Mouse (Mus musculus): Measurements from ENCODE around the gene Gfer.
A peak's percentile ranks its signal among the peaks of the same experiment; 100 is the strongest.
"Not testable (repeated sequence)": the region's sequence is repeated elsewhere in the genome, so short reads cannot be mapped to it uniquely, and the experiment has no call there.

Gene Gfer

DNA sequence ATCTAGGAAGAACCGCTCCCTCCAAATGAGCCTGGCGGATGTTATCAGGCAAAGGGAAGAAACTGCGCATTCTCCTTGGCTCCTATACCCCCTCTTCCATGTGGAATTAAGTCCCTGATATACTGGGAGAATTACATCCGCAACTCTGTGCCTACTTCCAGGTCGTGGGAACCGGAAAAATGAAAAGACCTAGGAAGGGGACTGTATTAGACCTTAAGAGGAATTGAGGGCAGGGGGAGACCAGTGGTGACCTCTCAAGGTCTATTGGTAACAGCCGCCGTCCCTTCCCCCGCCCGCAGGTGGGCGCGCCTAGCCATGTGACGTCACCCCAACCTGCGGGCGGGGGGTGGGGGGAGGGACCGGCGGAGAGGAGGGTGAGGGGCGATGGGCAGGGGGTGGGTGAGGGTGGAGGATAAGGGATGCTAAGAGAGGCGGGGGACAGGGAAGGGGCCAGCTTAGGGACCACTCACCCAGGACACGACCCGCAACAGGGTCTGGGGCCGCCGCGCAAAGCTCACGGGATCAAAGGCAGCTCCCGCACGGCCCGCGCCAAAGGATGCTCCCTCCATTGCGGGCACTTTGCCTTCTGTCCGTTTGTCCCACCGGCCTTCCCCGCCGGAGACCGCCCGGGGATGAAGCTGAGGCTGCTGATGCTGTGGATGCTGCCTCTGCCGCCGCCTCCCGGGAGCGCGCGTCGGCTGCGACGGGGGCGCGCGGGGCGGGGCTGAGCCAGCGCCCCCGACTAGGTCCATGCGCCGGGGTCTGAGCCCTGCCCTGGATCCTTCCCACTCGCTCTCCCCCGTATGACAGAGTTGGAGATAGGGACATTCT lies 6.5 kb downstream of the Gfer start, which contains the start of gene Syngr3:
Gene Syngr3, minus strand, starts transcription at position 705 of the 831 bp plus-strand sequence.
- no peak for DNase-seq (ENCODE audit: inconsistent age in 2 of 2, low spot score in 1 of 2)

GRCm38 (mm10) chr17:24687599-24687998 lies 8.4 kb downstream of the Gfer start:
- DNase-seq (ENCODE audit: inconsistent age in 2 of 2, low spot score in 1 of 2), result no peak

GRCm38 (mm10) chr17:24687146-24687595 lies 8.8 kb downstream of the Gfer start:
- DNase-seq (ENCODE audit: inconsistent age in 2 of 2, low spot score in 1 of 2), result peak; percentile 70 to 84

GRCm38 (mm10) chr17:24686514-24686913 lies 9.4 kb downstream of the Gfer start:
- DNase-seq (ENCODE audit: inconsistent age in 2 of 2, low spot score in 1 of 2), result peak in 1 of 2 experiments; percentile 33

DNA sequence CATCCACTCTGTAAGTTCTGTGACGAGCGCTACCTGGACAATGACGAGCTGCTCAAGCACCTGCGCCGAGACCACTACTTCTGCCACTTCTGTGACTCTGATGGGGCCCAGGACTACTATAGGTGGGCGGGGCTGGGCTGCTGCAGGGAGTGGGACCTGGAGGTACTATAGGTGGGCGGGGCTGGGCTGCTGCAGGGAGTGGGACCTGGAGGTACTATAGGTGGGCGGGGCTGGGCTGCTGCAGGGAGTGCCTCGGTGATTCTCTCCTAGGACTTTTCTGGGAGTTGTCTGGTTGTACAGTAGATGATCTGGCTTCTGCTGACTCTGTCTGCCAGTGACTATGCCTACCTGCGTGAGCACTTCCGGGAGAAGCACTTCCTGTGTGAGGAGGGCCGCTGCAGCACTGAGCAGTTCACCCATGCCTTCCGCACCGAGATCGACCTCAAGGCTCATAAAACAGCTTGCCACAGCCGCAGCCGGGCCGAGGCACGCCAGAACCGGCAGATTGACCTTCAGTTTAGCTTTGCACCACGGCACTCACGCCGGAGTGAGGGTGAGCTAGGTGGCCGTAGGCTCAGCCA lies 18.4 kb downstream of the Gfer start:
- DNase-seq (ENCODE audit: inconsistent age in 2 of 2, low spot score in 1 of 2), result no peak

GRCm38 (mm10) chr17:24676877-24677276 lies 19.1 kb downstream of the Gfer start:
- no peak for DNase-seq (ENCODE audit: inconsistent age in 2 of 2, low spot score in 1 of 2)

DNA sequence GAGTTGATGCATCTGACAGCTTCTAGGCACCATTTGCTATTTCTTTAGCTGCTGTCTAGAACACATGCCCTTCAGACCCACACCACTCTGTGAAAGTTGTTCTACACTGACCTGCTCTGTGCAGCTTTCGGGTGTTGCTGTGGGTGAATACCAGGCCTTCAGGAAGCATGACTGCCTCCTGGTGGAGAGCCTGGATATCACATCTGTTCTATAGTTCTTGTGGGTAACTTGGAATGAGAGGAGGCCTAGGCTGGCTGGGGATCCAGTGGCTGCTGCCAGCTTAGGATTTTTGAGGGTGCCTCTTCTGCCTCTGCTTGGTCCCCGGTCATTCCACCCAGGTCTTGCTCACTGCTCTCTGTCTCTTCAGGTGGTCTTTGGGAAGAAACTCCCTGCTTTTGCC lies 19.8 kb downstream of the Gfer start:
- peak in 1 of 2 experiments; percentile 79 for DNase-seq (ENCODE audit: inconsistent age in 2 of 2, low spot score in 1 of 2)

DNA sequence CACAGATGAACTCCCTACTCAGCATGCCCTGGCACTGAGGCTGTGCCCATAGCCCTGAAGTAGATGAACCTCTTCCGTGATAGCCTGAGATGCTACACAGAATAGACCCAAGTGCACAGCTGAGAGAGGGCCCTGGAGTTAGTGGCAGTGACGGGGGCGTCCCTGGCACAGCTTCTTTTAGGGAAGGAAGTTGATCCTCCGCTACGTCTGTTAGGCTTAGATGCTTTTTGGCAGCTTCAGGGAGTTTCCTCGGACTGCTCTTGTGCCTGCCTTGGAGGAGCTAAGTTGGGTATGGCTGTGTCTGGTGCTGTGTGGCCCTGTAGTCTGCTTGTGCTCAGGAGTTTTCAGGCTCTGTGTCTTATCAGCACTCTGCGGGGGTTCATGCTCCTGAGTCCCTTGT lies 21.7 kb downstream of the Gfer start:
- DNase-seq (ENCODE audit: inconsistent age in 2 of 2, low spot score in 1 of 2), result no peak

DNA sequence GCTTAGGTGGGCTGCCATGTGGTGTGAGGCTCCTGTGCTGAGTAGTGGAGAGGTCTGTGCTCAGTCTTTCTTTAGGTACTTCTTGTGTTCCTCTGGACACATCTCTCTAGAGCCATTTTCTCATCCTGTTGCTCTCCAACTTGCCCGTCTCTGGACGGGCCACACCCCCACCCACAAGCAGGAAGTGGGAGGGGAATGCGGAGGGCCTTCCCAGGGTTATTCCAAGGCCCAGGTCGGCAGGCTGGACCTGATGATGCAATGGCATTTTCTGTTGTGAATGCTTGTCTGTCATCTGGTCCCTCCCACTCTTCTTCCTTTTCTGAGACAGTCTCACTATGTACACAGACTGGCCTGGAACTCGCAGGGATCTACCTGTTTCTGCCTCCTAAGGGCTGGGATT lies 23.8 kb downstream of the Gfer start:
- DNase-seq (ENCODE audit: inconsistent age in 2 of 2, low spot score in 1 of 2), result peak; percentile 76 to 90

DNA sequence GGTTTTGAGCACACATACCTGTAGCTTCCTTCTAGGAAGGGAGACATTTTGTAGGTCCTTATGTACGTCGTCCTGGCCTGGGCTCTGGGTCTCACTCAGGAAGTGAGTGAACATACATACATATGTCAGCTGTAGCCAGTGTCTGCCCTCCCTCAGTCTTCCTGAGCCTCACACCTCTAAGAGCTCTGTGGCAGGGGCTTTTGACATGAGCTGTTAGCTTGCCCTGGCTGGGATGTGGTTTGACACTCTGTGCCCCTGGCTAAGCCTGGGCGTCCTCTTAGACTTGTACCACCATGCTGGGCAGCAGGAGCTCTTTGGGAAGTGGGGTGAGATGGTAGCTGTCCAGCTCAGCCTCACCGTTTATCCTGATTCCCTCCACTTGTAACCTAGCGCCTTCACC lies 24.6 kb downstream of the Gfer start:
- DNase-seq (ENCODE audit: inconsistent age in 2 of 2, low spot score in 1 of 2), result no peak

- peak in 1 of 2 experiments; percentile 63 for DNase-seq (ENCODE audit: inconsistent age in 2 of 2, low spot score in 1 of 2)
Measured at GRCm38 (mm10) chr17:24670246-24670844, 25.6 kb downstream of the Gfer start.

DNA sequence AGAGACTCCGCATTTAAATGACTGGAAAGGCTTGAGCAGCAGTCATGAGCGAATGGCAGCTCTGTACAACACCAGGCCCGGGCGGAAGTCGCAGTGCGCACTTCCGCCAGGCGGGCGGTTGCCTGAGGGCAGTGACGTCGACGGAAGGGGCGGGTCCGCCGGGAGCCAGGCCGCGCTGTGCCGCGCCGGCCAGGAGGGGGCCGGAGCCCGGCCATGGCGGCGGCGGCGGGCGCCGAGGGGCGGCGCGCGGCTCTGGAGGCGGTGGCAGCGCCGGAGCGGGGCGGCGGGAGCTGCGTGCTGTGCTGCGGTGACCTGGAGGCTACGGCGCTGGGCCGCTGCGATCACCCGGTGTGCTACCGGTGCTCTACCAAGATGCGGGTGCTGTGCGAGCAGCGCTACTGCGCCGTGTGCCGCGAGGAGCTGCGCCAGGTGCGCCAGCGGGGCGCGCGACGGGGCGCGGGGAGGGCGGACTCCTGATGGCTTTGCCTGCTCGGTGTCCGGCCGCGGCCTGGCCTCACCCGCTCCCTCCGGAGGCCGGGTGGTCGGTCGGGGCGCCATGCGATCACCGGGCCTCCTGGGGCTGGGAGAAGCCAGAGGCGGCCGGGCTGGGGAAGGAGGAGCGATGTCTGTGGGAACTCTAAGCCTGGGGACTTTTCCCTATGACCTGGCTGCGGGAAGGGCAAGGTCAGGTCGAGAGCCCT lies 26.3 kb downstream of the Gfer start, which contains the start of gene Zfp598:
Gene Zfp598, plus strand, starts transcription at position 143 of the 701 bp plus-strand sequence.
- DNase-seq (ENCODE audit: inconsistent age in 2 of 2, low spot score in 1 of 2), result peak; percentile 96 to 97

GRCm38 (mm10) chr17:24669214-24669544 lies 26.8 kb downstream of the Gfer start:
- not testable (repeated sequence) for DNase-seq (ENCODE audit: inconsistent age in 2 of 2, low spot score in 1 of 2)

- peak; percentile 65 to 86 for DNase-seq (ENCODE audit: inconsistent age in 2 of 2, low spot score in 1 of 2)
Measured at GRCm38 (mm10) chr17:24667416-24667815, 28.5 kb downstream of the Gfer start.

GRCm38 (mm10) chr17:24667011-24667410 lies 28.9 kb downstream of the Gfer start:
- not testable (repeated sequence) for DNase-seq (ENCODE audit: inconsistent age in 2 of 2, low spot score in 1 of 2)

DNA sequence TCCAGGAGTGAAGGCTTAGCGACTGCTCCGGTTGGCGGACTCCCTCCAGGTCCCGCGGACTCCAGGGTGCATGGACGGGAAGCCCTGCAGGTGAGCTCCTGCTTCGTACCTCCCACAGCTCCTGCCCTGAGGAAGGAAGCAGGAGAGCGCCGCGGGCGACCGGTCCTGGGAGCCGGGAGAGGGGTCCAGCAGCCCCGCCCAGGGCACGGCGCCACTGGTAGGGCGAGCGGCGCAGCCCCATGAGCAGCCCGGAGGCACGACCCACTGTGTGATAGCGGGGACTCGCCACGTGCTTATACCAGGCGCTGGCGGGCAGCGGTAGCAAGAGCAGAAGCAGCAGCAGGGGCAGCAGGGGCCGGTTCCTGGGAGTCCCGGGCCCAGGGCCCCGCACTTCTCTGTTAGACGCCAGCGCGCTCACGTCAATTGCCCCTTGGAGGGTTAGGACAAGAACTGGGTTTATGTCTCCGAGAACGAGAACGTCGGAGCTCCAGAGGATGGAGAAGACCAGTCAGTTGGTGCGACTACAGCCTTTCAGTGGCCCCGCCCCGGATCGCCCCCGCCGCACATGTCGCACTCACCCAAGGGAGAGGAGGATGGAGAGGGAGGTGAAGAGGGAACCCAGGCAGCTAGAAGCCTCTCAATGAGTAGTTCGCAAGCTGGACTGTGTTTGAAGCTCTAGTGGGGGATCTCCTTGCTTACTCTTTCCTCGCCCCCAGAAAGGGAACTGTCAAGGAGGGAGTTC lies 37.8 kb downstream of the Gfer start, which contains the start of gene Npw:
Gene Npw, minus strand, starts transcription at position 441 of the 742 bp plus-strand sequence.
- peak in 1 of 2 experiments; percentile 54 for DNase-seq (ENCODE audit: inconsistent age in 2 of 2, low spot score in 1 of 2)

GRCm38 (mm10) chr17:24654969-24655368 lies 41.0 kb downstream of the Gfer start:
- DNase-seq (ENCODE audit: inconsistent age in 2 of 2, low spot score in 1 of 2), result no peak

- peak; percentile 70 to 90 for DNase-seq (ENCODE audit: inconsistent age in 2 of 2, low spot score in 1 of 2)
Measured at GRCm38 (mm10) chr17:24653967-24654710, 41.8 kb downstream of the Gfer start.

GRCm38 (mm10) chr17:24651835-24652234 lies 44.1 kb downstream of the Gfer start:
- DNase-seq (ENCODE audit: inconsistent age in 2 of 2, low spot score in 1 of 2), result peak in 1 of 2 experiments; percentile 29

DNA sequence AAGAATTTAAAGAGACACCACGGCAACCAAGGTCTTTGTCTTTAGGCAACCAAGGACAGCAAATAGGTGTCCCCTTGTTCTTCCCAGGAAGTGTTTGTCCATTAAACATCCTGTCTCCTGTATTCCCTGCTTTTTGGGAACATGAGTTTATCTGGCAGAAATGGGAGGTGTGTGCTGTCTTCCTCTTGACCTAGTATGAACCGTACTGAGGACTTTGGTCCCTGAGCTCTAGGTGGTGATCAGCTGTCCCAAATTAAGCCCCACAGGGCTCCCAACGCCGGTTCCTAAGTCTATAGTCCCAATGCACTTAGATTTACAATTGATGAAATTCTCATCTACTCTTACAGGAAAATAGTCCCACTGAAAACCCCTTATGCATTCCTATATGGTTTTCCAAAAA lies 45.2 kb downstream of the Gfer start:
- no peak for DNase-seq (ENCODE audit: inconsistent age in 2 of 2, low spot score in 1 of 2)

All from adrenal gland, adult (tissue).